Mouse (Mus musculus) intestine, embryonic 14.5 days (tissue): Measurements from ENCODE around the gene Nrcam. TPM values are rescaled to one million over a fixed set of nuclear protein-coding genes. Genes with fewer than 3 reads are reported as not detected.

ENCODE experiments used
- ATAC-seq: fragments of 200-750 bp; cut with Nextera tagmentation; replicated peaks from 2 replicates; pipeline ENCODE4 v1.8.0; 2017; ENCODE audit warnings: low read depth, moderate number of reproducible peaks, moderate TSS enrichment, moderate library complexity; ENCODE audit not compliant: low FRiP score, low TSS enrichment
- DNase-seq: peaks from one replicate; pipeline ENCODE4 v3.0.0-alpha.2; 2018; ENCODE audit warnings: low spot score
- H3K27ac ChIP-seq: fragments of 300-500 bp; sonication (generic); 2 replicates; pipeline ENCODE4 v1.5.1; 2014; ENCODE audit warnings: low read depth, mild to moderate bottlenecking, control low read depth
- H3K27me3 ChIP-seq: fragments of 300-500 bp; sonication (generic); replicated peaks from 2 replicates; pipeline ENCODE4 v1.6.1; 2014; ENCODE audit warnings: low read length, control low read depth; ENCODE audit not compliant: control insufficient read depth, insufficient read depth
- H3K36me3 ChIP-seq: fragments of 300-500 bp; sonication (generic); 2 replicates; pipeline ENCODE4 v1.6.1; 2014; ENCODE audit warnings: low read length, control low read depth; ENCODE audit not compliant: control insufficient read depth, insufficient read depth
- H3K4me1 ChIP-seq: fragments of 300-500 bp; sonication (generic); replicated peaks from 2 replicates; pipeline ENCODE4 v1.6.1; 2014; ENCODE audit warnings: low read length, control low read depth, mixed read lengths; ENCODE audit not compliant: control insufficient read depth, insufficient read depth
- H3K4me2 ChIP-seq: fragments of 300-500 bp; sonication (generic); 2 replicates; pipeline ENCODE4 v1.6.1; 2014; ENCODE audit warnings: low read length
- H3K4me3 ChIP-seq: fragments of 300-500 bp; sonication (generic); 2 replicates; pipeline ENCODE4 v1.5.1; 2014; ENCODE audit warnings: low read depth, low read length, control low read depth, mixed read lengths
- H3K9ac ChIP-seq: fragments of 300-500 bp; sonication (generic); 2 replicates; pipeline ENCODE4 v1.6.1; 2014; ENCODE audit warnings: mild to moderate bottlenecking, low read length
- H3K9me3 ChIP-seq: fragments of 300-500 bp; sonication (generic); 2 replicates; pipeline ENCODE4 v1.6.1; 2016; ENCODE audit warnings: low read length, control low read depth; ENCODE audit not compliant: control insufficient read depth
- whole genome bisulfite sequencing: fragments of 180-500 bp; shearing (Covaris S2); extraction: QIAGEN DNeasy Blood & Tissue Kit; methylation state at CpG from one replicate; pipeline ENCODE4 v1.1.7; 2014; 5-methylcytosine and 5-hydroxymethylcytosine counted together
- polyA plus RNA-seq: library from polyadenylated mRNA; unstranded; fragments of >200 nt; fragmentation: Nextera tagmentation; extraction: Ambion mirVana; gene quantifications from 2 replicates; pipeline ENCODE4 v1.2.1, GENCODE M21; 2014

Nrcam gene
- polyA plus RNA-seq, 1 experiment from 2014 or later: 5.2 TPM

DNA sequence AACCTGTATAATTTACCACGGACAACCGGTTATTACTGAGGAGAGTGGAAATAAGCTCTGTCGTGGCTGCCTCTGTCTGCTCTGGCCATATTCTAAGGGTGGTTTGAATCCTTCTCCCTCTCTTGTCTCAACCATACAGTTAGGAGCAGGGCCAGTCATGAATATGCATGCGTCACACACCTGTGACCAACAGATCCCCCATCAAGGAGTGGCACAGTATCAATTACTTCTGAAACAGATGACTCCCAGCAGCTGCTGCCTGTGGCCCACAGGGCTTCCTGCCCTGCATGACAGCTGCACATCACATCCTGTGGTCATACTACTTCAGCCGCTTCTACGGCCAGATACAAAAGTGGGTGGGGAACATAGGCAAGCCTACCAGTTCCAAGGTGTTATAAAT, 15.4 kb downstream of the Nrcam start:
- H3K4me3 ChIP-seq: no peak overlapping the region
- WGBS: 65% methylated on average over 6 of the region's 6 CpGs

DNA sequence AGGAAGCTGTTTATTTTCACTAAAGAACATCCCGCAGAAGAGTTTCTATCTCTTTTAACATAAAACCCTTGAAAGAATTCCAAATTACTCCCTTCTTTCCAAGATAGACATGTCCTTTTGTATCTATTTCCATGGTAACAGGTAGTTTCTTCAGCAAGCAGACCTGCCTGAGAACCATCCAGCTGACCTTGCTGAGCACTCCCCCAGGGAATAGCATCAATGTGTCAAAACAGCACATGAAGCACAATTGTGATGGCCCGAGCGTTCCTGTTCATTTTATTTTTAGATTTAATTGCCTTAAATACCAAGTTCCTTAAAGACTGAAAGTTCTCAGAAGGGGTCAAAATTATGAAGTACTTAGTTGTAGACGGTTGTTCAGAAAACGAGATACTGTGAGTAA, 16.6 kb downstream of the Nrcam start:
- 67% methylated on average over 5 of the region's 5 CpGs for WGBS
- Histone ChIP-seq H3K4me1 (no peaks in the 10 kb centered on the region), H3K9me3 (no peaks in the 10 kb centered on the region), H3K4me2 (no peak overlapping the region), H3K36me3 (no peaks in the 10 kb centered on the region), H3K27me3 (no peaks in the 10 kb centered on the region), H3K4me3 (no peak overlapping the region), H3K27ac (no peak overlapping the region), H3K9ac (no peak overlapping the region)
- no peak for DNase-seq
- no peak for ATAC-seq

More for the DNA sequence above, 15.4 kb downstream of the Nrcam start:
- H3K9ac ChIP-seq: no peak overlapping the region
- ATAC-seq (no peak), DNase-seq (no peak)
- no peak overlapping the region for H3K4me2 ChIP-seq
- no peaks in the 10 kb centered on the region for H3K4me1 ChIP-seq
- H3K27me3 ChIP-seq: no peaks in the 10 kb centered on the region
- no peak overlapping the region for H3K27ac ChIP-seq
- H3K9me3 ChIP-seq: no peaks in the 10 kb centered on the region
- H3K36me3 ChIP-seq: no peaks in the 10 kb centered on the region

DNA sequence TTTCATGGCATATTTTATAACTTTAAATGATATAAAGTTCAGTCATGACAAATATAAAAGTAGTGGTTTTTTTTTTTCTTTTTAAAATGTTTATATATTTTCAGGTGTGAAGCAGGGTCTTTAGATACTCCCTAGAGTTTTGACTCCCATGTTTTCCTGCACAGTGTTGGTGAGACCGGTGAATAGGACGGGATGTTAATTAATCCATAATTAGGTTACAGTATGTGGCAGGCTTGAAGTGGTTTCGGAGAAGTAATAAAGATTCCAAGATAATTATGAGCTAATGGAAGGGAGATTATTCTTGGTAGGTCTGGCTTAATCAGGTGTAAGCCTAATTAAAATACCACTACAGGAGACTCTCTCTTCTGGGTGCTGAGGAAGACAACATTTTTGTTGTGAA, 17.5 kb downstream of the Nrcam start:
- no peaks in the 10 kb centered on the region for H3K27me3 ChIP-seq

DNA sequence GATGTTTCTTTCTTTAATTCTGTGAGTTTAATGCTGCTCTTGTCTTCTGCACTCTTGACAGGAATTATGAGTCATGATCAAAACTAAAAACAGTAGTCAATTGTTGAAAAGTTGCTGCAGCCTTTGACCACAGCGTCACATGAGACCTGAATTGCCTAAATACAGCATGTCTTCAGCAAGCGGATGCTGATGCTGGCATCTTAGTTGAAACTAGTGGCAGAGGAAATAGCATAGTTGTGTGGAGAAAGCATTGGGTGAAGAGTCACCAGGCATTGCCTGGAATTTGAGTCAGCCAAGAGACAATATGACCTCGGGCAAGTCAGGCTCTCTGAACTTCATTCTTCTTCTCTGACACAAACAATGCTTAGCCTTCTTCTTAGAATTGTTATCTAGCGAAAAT, 26.4 kb downstream of the Nrcam start:
- WGBS: 73% methylated on average over 4 of the region's 4 CpGs
- Histone ChIP-seq H3K36me3 (no peaks in the 10 kb centered on the region), H3K4me2 (no peak overlapping the region), H3K9ac (no peak overlapping the region), H3K9me3 (no peaks in the 10 kb centered on the region), H3K4me1 (no peaks in the 10 kb centered on the region), H3K27me3 (no peaks in the 10 kb centered on the region), H3K27ac (no peak overlapping the region), H3K4me3 (no peak overlapping the region)
- DNase-seq (no peak), ATAC-seq (no peak)

More for the DNA sequence above, 17.5 kb downstream of the Nrcam start:
- H3K9ac ChIP-seq: no peak overlapping the region
- H3K36me3 ChIP-seq: no peaks in the 10 kb centered on the region
- no peaks in the 10 kb centered on the region for H3K9me3 ChIP-seq
- WGBS: 85% methylated on average over 3 of the region's 3 CpGs
- no peak overlapping the region for H3K27ac ChIP-seq
- no peak overlapping the region for H3K4me2 ChIP-seq
- DNase-seq: no peak
- no peak for ATAC-seq
- H3K4me1 ChIP-seq: no peaks in the 10 kb centered on the region
- H3K4me3 ChIP-seq: no peak overlapping the region

DNA sequence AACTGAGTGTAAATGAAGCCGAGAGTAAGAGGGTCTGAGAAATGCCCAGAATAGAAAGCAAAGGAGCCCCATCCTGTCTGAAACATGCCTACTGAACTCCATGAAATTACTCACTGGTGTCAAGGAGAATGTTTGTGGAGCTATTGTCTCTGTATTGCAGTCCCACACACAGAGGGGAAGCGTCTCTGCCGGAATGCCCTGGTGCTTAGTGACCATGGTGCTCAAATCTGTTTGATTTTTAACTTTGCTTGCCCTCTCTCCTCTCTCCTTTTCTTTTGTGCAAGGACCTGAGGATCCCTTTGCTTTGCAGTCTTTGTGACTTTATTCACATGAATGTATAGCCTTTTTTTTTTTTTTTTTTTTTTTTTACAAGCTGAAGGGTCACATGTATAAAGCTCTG, 28.8 kb downstream of the Nrcam start:
- no peaks in the 10 kb centered on the region for H3K27me3 ChIP-seq
- no peak overlapping the region for H3K9ac ChIP-seq
- H3K27ac ChIP-seq: no peak overlapping the region
- H3K4me3 ChIP-seq: no peak overlapping the region
- no peaks in the 10 kb centered on the region for H3K9me3 ChIP-seq
- no peak for DNase-seq
- no peaks in the 10 kb centered on the region for H3K4me1 ChIP-seq
- H3K36me3 ChIP-seq: no peaks in the 10 kb centered on the region
- no peak for ATAC-seq
- no peak overlapping the region for H3K4me2 ChIP-seq
- 58% methylated on average over 3 of the region's 3 CpGs for WGBS

DNA sequence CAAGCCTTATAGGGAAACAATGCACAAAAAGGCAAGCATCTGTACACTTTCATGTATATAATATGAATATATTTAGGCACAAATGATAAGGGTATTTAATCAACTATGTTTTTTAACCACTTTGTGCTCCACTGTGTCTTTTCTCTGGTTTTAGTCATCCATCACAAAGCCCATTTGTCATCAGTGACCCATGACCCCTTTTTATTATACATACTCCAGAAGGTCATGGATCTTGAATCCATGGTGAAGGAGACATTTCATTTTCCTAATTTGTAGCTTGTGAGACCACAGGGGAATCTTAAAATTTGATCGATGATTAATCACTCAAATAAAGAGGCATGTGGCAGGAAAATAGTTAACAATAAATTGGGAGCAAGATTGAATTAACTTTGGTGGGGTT, 29.2 kb downstream of the Nrcam start:
- no peaks in the 10 kb centered on the region for H3K27me3 ChIP-seq
- H3K4me2 ChIP-seq: no peak overlapping the region
- H3K4me3 ChIP-seq: no peak overlapping the region
- no peaks in the 10 kb centered on the region for H3K9me3 ChIP-seq
- 83% methylated on average over 1 of the region's 1 CpGs for WGBS
- no peaks in the 10 kb centered on the region for H3K4me1 ChIP-seq
- no peak overlapping the region for H3K9ac ChIP-seq
- ATAC-seq (no peak), DNase-seq (no peak)
- H3K27ac ChIP-seq: no peak overlapping the region
- no peaks in the 10 kb centered on the region for H3K36me3 ChIP-seq

DNA sequence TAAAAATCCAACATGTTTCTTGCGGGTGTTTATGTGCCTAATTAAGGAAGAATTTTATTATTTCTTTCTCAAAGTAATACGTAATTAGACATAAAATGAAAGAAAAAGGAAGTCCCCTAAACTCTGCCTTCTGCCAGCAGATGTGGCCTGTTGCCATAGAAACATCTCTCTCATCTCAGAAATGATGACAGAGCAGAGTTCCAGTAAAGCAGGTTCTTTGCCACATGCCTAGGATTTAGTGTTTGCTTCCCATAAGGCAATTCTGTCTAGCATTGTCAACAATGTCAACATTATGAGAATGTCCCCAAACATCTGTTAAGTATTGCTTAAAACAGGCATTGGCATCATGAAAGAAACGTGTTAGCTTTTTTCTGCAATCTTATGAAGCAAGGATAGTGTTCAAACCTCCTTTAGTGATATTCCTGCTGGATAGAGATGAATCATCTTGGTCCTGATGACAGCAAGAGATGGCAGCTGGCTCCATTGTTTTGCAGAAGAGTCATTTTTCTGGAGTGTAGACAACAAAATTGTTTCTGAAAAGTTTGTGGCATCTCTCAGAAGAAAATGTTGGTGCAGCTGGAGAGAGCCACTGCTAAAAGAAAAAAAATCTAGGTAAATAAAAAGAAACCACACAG, 42.5 kb downstream of the Nrcam start:
- DNase-seq (no peak), ATAC-seq (no peak)
- Histone ChIP-seq H3K9me3 (no peaks in the 10 kb centered on the region), H3K27me3 (no peaks in the 10 kb centered on the region), H3K9ac (no peak overlapping the region), H3K4me2 (no peak overlapping the region), H3K4me3 (no peak overlapping the region), H3K36me3 (no peaks in the 10 kb centered on the region), H3K27ac (no peak overlapping the region), H3K4me1 (no peaks in the 10 kb centered on the region)
- WGBS: 72% methylated on average over 3 of the region's 3 CpGs

DNA sequence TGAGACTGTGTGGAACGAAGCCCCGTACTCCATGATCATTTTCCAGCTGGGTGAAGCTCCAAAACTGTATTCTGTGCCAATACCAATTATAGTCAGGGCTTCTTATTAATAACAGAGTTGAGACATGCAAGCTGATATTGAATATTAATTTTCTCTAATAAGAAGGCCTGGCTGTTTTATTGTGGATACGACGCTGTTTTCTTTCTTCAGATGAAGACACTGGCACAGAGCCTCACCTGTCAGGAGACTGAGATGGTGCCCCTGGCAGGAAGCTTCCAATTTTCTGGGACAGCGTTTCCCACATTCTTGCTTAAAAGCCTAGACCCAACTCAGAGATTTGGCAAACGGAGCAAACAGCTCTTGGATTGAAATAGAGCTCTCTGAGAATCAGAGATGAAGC, 47.3 kb downstream of the Nrcam start:
- no peaks in the 10 kb centered on the region for H3K9me3 ChIP-seq
- WGBS: 89% methylated on average over 6 of the region's 6 CpGs
- ATAC-seq: no peak

DNA sequence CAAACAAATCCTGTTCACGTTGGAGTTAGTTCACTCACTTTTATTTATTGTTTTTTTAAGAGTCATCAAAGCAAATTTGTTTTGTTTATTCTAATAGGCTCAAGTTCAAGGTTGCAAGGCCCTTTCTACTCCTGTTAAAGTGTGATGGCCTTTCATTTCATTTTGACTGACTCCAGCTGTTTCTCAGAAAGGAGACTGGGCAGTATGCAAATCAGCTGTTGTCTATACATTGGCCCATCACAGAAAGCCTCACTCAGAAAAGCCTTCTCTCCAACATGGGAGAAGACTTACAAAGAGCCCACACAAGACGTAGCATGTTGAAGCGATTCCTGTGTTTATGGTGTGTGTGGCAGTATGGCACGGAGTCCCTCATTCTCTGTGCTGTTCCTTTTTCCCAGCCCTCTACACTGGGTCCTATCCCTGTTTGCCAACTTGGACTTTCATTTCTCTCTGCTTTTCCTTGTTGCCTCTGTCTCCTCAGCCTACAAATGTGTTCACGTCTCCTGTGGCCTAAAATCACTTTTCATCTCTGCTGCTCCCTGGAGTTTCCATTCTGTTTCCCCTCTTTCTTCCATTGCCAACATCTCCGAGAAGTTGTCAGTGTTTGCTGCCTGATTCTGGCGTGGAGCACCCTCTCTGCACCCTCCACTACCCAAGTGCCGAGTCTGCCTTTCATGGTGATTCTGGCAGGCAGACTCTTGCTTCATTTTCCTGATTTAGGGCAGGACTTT, 49.9 kb downstream of the Nrcam start:
- DNase-seq (no peak), ATAC-seq (no peak)
- WGBS: 76% methylated on average over 8 of the region's 8 CpGs
- H3K4me2 ChIP-seq: no peak overlapping the region
- H3K9ac ChIP-seq: no peak overlapping the region
- H3K36me3 ChIP-seq: no peaks in the 10 kb centered on the region
- no peaks in the 10 kb centered on the region for H3K27me3 ChIP-seq
- no peaks in the 10 kb centered on the region for H3K9me3 ChIP-seq
- H3K4me1 ChIP-seq: no peaks in the 10 kb centered on the region
- H3K27ac ChIP-seq: no peak overlapping the region
- no peak overlapping the region for H3K4me3 ChIP-seq

More for the DNA sequence above, 47.3 kb downstream of the Nrcam start:
- Histone ChIP-seq H3K9ac (no peak overlapping the region), H3K27me3 (no peaks in the 10 kb centered on the region), H3K4me1 (no peaks in the 10 kb centered on the region), H3K27ac (no peak overlapping the region), H3K36me3 (no peaks in the 10 kb centered on the region), H3K4me3 (no peak overlapping the region), H3K4me2 (no peak overlapping the region)
- DNase-seq: no peak
